Mouse (Mus musculus): ENCODE measurements at regions not wholly inside any gene's neighbourhood (a gene's known extent, or its start where the extent isn't known, plus 50 kb on each side); places are given as distances from the start of the nearest gene placed in this dataset.

GRCm38 (mm10) chr14:24850491-24850890 lies 363.6 kb downstream of the Rps24 start:
- peak; percentile 21; the same call in 1 of the 2 replicates for TF ChIP-seq CTCF (IDR thresholded peaks at IDR 0.05)
- DNase-seq (ENCODE audit: low spot score): peak; percentile 56
- 37% methylated on average over 1 of the region's 1 CpGs for WGBS

GRCm38 (mm10) chr14:24854459-24854858 lies 367.5 kb downstream of the Rps24 start:
- 62% methylated on average over 4 of the region's 4 CpGs for WGBS
- 0 out of 2 replicates have a peak overlapping the region, but pooled peaks have one; percentile 4 for H3K9ac ChIP-seq (replicated peaks; ENCODE audit: low read length, poor library complexity, severe bottlenecking)
- TF ChIP-seq CTCF (IDR thresholded peaks at IDR 0.05): no peak
- no peak overlapping the region for H3K4me2 ChIP-seq (ENCODE audit: low read depth, low read length, poor library complexity, severe bottlenecking)
- DNase-seq (ENCODE audit: low spot score) (no peak), ATAC-seq (ENCODE audit: low FRiP score) (no peak)
- no peak overlapping the region for H3K4me3 ChIP-seq (ENCODE audit: low read depth, low read length)
- H3K36me3 ChIP-seq (ENCODE audit: insufficient read depth, low read length): no peaks in the 10 kb centered on the region
- H3K27ac ChIP-seq (ENCODE audit: low read depth, low read length): no peak overlapping the region
- no peaks in the 10 kb centered on the region for H3K4me1 ChIP-seq (ENCODE audit: insufficient read depth, low read length)
- no peaks in the 10 kb centered on the region for H3K27me3 ChIP-seq (ENCODE audit: insufficient read depth, low read length)
- H3K9me3 ChIP-seq (ENCODE audit: low read length): no peaks in the 10 kb centered on the region

More at GRCm38 (mm10) chr14:24850491-24850890, 363.6 kb downstream of the Rps24 start:
- no peaks in the 10 kb centered on the region for H3K4me1 ChIP-seq (ENCODE audit: insufficient read depth, low read length)
- no peaks in the 10 kb centered on the region for H3K36me3 ChIP-seq (ENCODE audit: insufficient read depth, low read length)
- no peak overlapping the region for H3K9ac ChIP-seq (replicated peaks; ENCODE audit: low read length, poor library complexity, severe bottlenecking)
- no peaks in the 10 kb centered on the region for H3K27me3 ChIP-seq (ENCODE audit: insufficient read depth, low read length)
- H3K4me3 ChIP-seq (ENCODE audit: low read depth, low read length): no peak overlapping the region
- H3K9me3 ChIP-seq (ENCODE audit: low read length): no peaks in the 10 kb centered on the region
- H3K27ac ChIP-seq (ENCODE audit: low read depth, low read length): no peak overlapping the region
- no peak for ATAC-seq (ENCODE audit: low FRiP score)
- H3K4me2 ChIP-seq (ENCODE audit: low read depth, low read length, poor library complexity, severe bottlenecking): no peak overlapping the region

- Histone ChIP-seq H3K9ac (replicated peaks; ENCODE audit: low read length, poor library complexity, severe bottlenecking) (no peak overlapping the region), H3K4me2 (ENCODE audit: low read depth, low read length, poor library complexity, severe bottlenecking) (no peak overlapping the region), H3K27ac (ENCODE audit: low read depth, low read length) (no peak overlapping the region), H3K36me3 (ENCODE audit: insufficient read depth, low read length) (no peaks in the 10 kb centered on the region), H3K27me3 (ENCODE audit: insufficient read depth, low read length) (no peaks in the 10 kb centered on the region), H3K4me3 (ENCODE audit: low read depth, low read length) (no peak overlapping the region), H3K4me1 (ENCODE audit: insufficient read depth, low read length) (no peaks in the 10 kb centered on the region; the same call in 1 of the 2 replicates), H3K9me3 (ENCODE audit: low read length) (no peaks in the 10 kb centered on the region)
- no peak for TF ChIP-seq CTCF (IDR thresholded peaks at IDR 0.05)
- no peak for DNase-seq (ENCODE audit: low spot score)
- 80% methylated on average over 8 of the region's 8 CpGs for WGBS
- no peak for ATAC-seq (ENCODE audit: low FRiP score)
Measured at GRCm38 (mm10) chr14:24862171-24862570, 375.2 kb downstream of the Rps24 start.

GRCm38 (mm10) chr14:24862661-24863060 lies 375.7 kb downstream of the Rps24 start:
- no peaks in the 10 kb centered on the region for H3K36me3 ChIP-seq (ENCODE audit: insufficient read depth, low read length)
- TF ChIP-seq CTCF (IDR thresholded peaks at IDR 0.05): no peak
- no peak for DNase-seq (ENCODE audit: low spot score)
- no peak overlapping the region for H3K4me2 ChIP-seq (ENCODE audit: low read depth, low read length, poor library complexity, severe bottlenecking)
- no peak overlapping the region for H3K9ac ChIP-seq (replicated peaks; ENCODE audit: low read length, poor library complexity, severe bottlenecking)
- WGBS: 72% methylated on average over 6 of the region's 7 CpGs
- no peaks in the 10 kb centered on the region; the same call in 1 of the 2 replicates for H3K4me1 ChIP-seq (ENCODE audit: insufficient read depth, low read length)
- H3K27ac ChIP-seq (ENCODE audit: low read depth, low read length): no peak overlapping the region
- no peaks in the 10 kb centered on the region for H3K9me3 ChIP-seq (ENCODE audit: low read length)
- no peak overlapping the region for H3K4me3 ChIP-seq (ENCODE audit: low read depth, low read length)
- ATAC-seq (ENCODE audit: low FRiP score): no peak
- no peaks in the 10 kb centered on the region for H3K27me3 ChIP-seq (ENCODE audit: insufficient read depth, low read length)

GRCm38 (mm10) chr14:24863116-24863515 lies 376.2 kb downstream of the Rps24 start:
- no peak overlapping the region for H3K4me3 ChIP-seq (ENCODE audit: low read depth, low read length)
- no peak overlapping the region for H3K4me2 ChIP-seq (ENCODE audit: low read depth, low read length, poor library complexity, severe bottlenecking)
- no peak overlapping the region for H3K9ac ChIP-seq (replicated peaks; ENCODE audit: low read length, poor library complexity, severe bottlenecking)
- ATAC-seq (ENCODE audit: low FRiP score) (no peak), DNase-seq (ENCODE audit: low spot score) (no peak)
- no peaks in the 10 kb centered on the region for H3K9me3 ChIP-seq (ENCODE audit: low read length)
- 70% methylated on average over 8 of the region's 8 CpGs for WGBS
- no peaks in the 10 kb centered on the region for H3K27me3 ChIP-seq (ENCODE audit: insufficient read depth, low read length)
- H3K4me1 ChIP-seq (ENCODE audit: insufficient read depth, low read length): no peaks in the 10 kb centered on the region; the same call in 1 of the 2 replicates
- no peaks in the 10 kb centered on the region for H3K36me3 ChIP-seq (ENCODE audit: insufficient read depth, low read length)
- TF ChIP-seq CTCF (IDR thresholded peaks at IDR 0.05): no peak
- H3K27ac ChIP-seq (ENCODE audit: low read depth, low read length): no peak overlapping the region

GRCm38 (mm10) chr14:24865579-24866230 lies 378.8 kb downstream of the Rps24 start:
- ATAC-seq (ENCODE audit: low FRiP score): 0 out of 2 replicates have a peak, but pooled peaks have one; percentile 41
- Histone ChIP-seq H3K4me1 (ENCODE audit: insufficient read depth, low read length) (no peaks in the 10 kb centered on the region; the same call in 1 of the 2 replicates), H3K27ac (ENCODE audit: low read depth, low read length) (no peak overlapping the region), H3K4me2 (ENCODE audit: low read depth, low read length, poor library complexity, severe bottlenecking) (no peak overlapping the region), H3K36me3 (ENCODE audit: insufficient read depth, low read length) (no peaks in the 10 kb centered on the region), H3K4me3 (ENCODE audit: low read depth, low read length) (no peak overlapping the region), H3K27me3 (ENCODE audit: insufficient read depth, low read length) (no peaks in the 10 kb centered on the region), H3K9ac (replicated peaks; ENCODE audit: low read length, poor library complexity, severe bottlenecking) (no peak overlapping the region), H3K9me3 (ENCODE audit: low read length) (no peaks in the 10 kb centered on the region)
- 83% methylated on average over 6 of the region's 6 CpGs for WGBS
- no peak for DNase-seq (ENCODE audit: low spot score)
- TF ChIP-seq CTCF (IDR thresholded peaks at IDR 0.05): no peak

Measured in midbrain, postnatal 0 days (tissue).